Mouse (Mus musculus) frontal cortex, postnatal 10 days (tissue): ENCODE results near the gene Sdhc.
"Not testable (repeated sequence)": the region's sequence is repeated elsewhere in the genome, so short reads cannot be mapped to it uniquely, and the experiment has no call there.

ENCODE experiments used
- DNase-seq, 2 experiments: peaks; one replicate each; pipeline ENCODE4 v3.0.0; 2022; ENCODE audit warnings: low spot score in 2 of 2, mixed read lengths in 1 of 2

The Sdhc gene

DNA sequence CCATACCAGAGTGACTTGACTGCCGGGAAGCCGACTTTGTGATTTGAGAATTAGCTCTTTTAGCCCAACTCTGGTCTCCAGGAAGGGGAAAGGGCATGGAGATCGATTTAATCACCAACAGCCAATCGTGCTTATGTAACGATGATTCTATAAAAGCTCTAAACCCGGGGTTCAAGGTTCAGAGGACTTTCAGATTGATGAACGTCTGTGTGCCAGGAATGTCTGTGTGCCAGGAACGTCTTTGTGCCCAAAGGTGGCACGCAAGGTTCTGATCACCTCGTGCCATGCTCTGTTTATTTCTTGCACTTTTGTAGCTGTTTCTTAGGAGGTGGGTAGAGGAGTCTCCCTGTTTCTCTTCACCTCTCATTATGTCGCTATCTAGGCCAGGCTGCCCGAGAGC is 18.5 kb upstream of the Sdhc start:
- no peak for DNase-seq

GRCm38 (mm10) chr1:171165629-171166345 is 15.4 kb upstream of the Sdhc start:
- no peak for DNase-seq

DNA sequence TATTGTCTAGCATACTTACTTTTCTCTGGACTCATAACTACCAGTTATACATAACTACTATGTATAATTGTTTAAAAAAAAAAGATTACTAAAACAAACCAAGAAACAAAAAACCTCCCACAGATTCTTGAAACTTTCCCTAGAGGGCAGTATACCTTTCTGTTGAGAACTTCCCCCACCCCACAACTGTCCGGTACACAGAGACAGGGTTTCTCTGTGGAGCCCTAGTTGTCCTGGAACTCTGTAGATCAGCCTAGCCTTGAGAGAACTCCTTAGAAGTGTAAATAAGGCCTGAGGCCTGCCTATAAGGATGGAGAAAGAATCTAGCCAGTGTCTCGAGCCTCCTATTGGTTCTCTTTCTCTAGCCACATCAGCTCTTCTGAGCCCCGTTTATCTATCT is 13.9 kb upstream of the Sdhc start:
- no peak for DNase-seq

GRCm38 (mm10) chr1:171162526-171162925 is 12.1 kb upstream of the Sdhc start:
- no peak for DNase-seq

GRCm38 (mm10) chr1:171159485-171159975 is 9.1 kb upstream of the Sdhc start:
- no peak for DNase-seq

DNA sequence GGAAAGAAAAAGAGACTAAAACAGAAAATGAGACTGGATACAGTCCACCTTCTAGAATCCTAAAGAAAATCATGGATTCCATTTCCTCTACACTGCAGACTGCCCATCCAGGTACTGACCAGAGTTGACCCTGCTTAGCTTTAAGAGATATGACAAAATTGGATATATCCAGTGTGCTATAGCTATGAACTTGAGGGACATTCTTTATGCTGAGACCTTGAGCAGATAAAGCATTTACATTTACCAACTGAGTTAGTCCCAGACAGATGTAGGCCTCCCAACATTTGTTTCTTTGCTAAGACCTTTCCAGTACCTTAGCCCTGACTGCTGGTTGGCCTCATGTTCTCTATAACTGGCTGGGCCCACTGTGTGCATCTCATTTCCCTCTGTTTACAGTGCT is 7.6 kb upstream of the Sdhc start:
- DNase-seq = no peak

DNA sequence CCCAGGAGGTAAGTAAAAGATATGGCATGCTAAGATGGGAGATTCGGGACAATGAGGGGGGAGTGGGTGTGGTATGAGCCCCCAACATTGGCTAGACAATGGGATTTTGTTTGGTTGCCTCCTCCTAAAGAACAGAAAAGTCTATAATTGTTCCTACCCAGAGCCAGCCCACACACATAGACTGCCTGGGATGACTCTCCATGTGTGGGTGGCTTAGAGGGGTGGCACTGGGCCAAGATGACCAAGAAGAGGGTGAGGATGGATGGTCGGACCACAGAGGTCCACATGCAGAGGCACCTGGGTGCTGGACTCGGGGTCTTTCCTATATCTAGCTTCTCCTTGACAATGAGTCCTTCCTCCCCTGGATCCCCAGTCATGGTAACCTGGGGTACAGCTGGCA is 6.2 kb upstream of the Sdhc start:
- no peak for DNase-seq

DNA sequence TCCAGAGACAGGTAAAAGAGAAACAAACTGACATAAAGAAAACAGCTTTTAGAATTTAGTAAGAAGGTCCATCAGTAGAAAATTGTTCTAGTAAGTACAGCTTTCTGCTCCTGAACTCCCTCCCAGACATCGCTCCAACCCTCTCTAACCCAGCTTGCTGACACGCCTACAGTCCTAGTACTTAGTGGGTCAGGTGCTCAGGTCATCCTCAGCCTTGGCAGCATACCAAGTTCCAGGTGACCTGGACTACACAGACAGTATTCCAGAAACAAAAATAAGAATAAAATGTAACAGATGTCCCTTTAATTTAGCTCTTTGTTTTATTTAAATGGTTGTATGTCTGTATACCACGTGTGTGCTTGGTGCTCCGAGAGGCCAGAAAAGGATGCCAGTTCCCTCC is 1.6 kb upstream of the Sdhc start:
- no peak for DNase-seq

DNA sequence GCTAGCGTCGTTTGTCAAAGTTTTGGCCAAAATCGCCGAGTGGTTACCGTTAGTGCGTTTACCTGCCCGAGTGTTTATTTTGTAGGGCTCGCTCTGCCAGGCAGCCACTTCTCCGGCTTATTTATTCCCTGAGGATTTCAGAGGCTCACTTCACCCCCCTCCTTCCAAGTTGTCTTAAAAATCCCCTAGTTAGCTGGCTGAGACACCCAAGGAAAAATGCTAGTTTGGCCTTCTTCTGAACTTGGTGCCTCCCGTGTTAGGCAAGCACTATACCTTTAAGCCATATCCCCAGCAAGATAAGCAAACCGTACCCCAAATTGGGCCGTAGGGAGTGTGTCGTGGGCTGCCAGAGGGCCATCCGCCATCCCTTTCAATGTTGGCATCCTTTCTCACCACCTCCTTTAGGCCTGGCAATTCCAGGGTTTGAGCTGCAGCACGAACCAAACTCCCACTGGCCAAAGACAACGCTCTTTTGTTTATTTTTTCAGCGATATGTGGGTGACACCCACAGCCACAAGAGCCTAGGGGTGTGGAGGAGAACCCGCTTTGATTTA is 512 bp upstream of the Sdhc start:
- DNase-seq = no peak

GRCm38 (mm10) chr1:171142981-171143380 is 7.4 kb downstream of the Sdhc start:
- not testable (repeated sequence) for DNase-seq

DNA sequence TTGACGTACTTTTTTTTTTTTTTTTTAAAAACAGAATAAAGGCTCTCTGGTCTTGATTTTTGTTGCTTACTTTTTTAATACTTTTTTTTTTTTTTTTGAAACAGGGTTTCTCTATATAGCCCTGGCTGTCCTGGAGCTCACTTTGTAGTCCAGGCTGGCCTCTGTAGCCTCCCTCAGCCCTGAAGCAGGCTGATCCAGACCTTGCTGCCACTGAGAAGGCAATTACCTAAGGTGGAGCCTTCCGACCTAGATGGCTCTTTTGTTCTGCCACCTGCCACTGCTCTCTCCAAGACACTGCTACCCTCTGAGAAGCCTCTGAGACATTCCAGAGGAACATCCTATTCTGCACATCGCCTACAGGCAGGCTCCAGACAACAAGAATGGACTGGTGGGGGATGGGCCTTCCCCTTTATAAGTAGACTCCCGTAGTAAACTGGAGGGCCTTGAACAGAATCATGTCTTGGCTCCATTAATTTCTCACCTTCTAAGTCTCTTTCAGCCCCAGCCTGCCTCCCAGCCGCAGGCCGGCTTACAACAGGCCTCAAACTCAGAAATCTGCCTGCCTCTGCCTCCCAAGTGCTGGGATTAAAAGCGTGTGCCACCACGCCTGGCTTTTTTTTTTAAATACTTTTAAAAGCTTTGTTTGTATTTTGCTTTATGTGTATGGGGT is 12.8 kb downstream of the Sdhc start:
- DNase-seq = not testable (repeated sequence)

GRCm38 (mm10) chr1:171135600-171135999 is 14.8 kb downstream of the Sdhc start:
- DNase-seq = no peak

- no peak for DNase-seq
These were observed 19.4 kb downstream of the Sdhc start for GRCm38 (mm10) chr1:171130971-171131370.

- peak; percentile 32 to 55 for DNase-seq
These were observed 21.2 kb downstream of the Sdhc start for GRCm38 (mm10) chr1:171129251-171129650.

- no peak for DNase-seq
These were observed 26.0 kb downstream of the Sdhc start for GRCm38 (mm10) chr1:171124398-171124797.

- no peak for DNase-seq
These were observed 27.5 kb downstream of the Sdhc start for GRCm38 (mm10) chr1:171122932-171123331.

DNA sequence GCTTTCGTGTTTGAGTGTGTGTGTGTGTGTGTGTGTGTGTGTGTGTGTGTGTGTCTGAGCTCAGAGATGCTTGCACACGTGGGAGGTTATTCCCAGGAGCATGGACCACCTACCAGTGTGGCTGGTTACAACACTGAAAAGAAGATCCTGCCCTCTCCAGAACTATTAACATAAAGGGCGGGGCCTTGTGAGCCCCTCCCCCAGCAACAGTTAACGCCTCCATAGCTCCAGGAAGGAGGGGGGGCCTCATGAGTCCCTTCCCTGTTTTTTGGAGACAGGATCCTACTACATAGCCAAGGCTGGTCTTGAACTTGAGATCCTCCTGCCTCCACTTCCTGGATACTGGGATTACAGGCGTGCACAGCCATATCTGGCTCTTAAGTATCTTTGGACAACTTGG is 28.6 kb downstream of the Sdhc start:
- DNase-seq = no peak

- no peak for DNase-seq
These were observed 29.5 kb downstream of the Sdhc start for GRCm38 (mm10) chr1:171120893-171121292.

- DNase-seq = no peak
These were observed 31.0 kb downstream of the Sdhc start for GRCm38 (mm10) chr1:171119405-171119804.

GRCm38 (mm10) chr1:171118996-171119395 is 31.4 kb downstream of the Sdhc start:
- DNase-seq = no peak

GRCm38 (mm10) chr1:171118269-171118684 is 32.1 kb downstream of the Sdhc start:
- peak in 1 of 2 experiments; percentile 31 for DNase-seq

- DNase-seq = no peak
These were observed 34.1 kb downstream of the Sdhc start for GRCm38 (mm10) chr1:171116280-171116679.

DNA sequence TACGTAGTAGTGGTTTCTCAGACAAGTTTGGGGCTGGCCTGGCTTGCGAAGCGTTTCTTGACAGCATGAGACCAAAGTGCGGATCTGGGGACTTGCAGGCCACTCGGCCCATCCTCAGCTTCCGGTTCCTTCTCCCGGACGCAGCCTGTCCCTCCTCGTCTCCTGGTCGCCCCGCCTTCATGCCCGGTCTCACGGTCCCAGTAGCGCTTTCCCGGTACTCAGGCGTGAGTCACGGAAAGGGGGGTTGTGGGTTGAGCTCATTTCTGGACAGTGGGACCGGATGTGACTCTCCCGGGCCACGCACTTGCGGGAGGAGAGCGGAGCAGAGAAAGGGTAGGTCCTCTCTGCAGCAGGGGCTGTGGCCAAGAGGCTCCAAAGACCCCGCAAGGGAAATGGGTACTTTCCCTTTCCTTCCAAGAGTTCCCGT is 36.5 kb downstream of the Sdhc start, which contains the start of gene Cfap126:
Gene Cfap126 (plus strand): TSS at position 46 of the 427 bp plus-strand sequence.
- peak; percentile 31 to 59 for DNase-seq
